Mouse (Mus musculus) skeletal muscle tissue, adult 2 months (tissue): ENCODE data around the gene Obox1.
"Not testable (repeated sequence)": the region's sequence is repeated elsewhere in the genome, so short reads cannot be mapped to it uniquely, and the experiment has no call there.

Experiments
- DNase-seq: peaks from one replicate; pipeline ENCODE4 v3.0.0-alpha.2; 2012; ENCODE audit warnings: low read depth, low spot score

Obox1 gene

GRCm38 (mm10) chr7:15388421-15388998, at the start of gene Obox1, which contains the start of gene Obox2:
Obox1 (plus strand) TSS chr7:15388948.
Obox2 (plus strand) TSS chr7:15388721.
- DNase-seq = not testable (repeated sequence)

- not testable (repeated sequence) for DNase-seq
Measured at GRCm38 (mm10) chr7:15399147-15399874, 10.6 kb downstream of the Obox1 start.

- DNase-seq = not testable (repeated sequence)
Measured at GRCm38 (mm10) chr7:15406816-15407215, 18.1 kb downstream of the Obox1 start.

- DNase-seq = not testable (repeated sequence)
Measured at GRCm38 (mm10) chr7:15418046-15418445, 29.3 kb downstream of the Obox1 start.

- not testable (repeated sequence) for DNase-seq
Measured at GRCm38 (mm10) chr7:15425537-15425936, 36.8 kb downstream of the Obox1 start.

- not testable (repeated sequence) for DNase-seq
Measured at GRCm38 (mm10) chr7:15509411-15509810, 120.7 kb downstream of the Obox1 start.
